Comparison of ENCODE assay signal across 12 mouse cellular contexts in the genomic region with DNA sequence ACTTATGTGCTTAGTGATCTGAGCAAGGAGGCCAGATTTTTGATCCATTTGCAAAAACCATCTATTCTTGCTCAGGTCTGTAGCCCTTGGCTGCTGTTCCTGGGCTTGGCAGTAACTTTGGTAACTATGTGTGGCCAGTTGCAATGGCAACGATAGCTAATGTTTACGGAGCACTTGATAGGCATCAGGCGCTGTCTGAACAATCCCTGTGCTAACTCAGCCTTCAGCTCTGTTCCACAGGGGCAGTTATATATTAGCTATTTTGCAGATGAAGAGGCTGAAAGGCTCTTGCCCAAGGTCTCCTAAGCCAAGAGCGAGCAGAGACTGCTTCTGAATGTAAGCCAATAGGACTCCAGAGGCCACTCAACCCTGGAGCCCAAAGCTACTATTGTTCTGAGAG. TPM values are rescaled to one million over a fixed set of nuclear protein-coding genes. Genes with fewer than 3 reads are reported as not detected.
A peak's percentile ranks its signal among the peaks of the same experiment; 100 is the strongest.
DNase-seq lines count a peak whose midpoint lies in the region; ATAC-seq and TF ChIP-seq lines count a peak whose summit lies in the region.
"Had no signal": no experiment of that assay in that cellular context is flagged by ENCODE, and none has a peak within 500 bp of the region (broad histone marks: within the 10 kb centered on the region; RNA-seq: fewer than 3 reads in every experiment).

No protein-coding gene starts in this region.

- no peaks in the 10 kb centered on the region for H3K4me1 ChIP-seq in limb, embryonic 14.5 days (ENCODE audit: control insufficient read depth, insufficient read depth, low read length)
- H3K4me1 ChIP-seq in limb, embryonic 10.5 days = no peaks in the 10 kb centered on the region
- H3K4me1 ChIP-seq: limb, embryonic 15.5 days; neural tube, embryonic 12.5 days had no signal

- DNase-seq in gastrocnemius, postnatal 14 days = peak; percentile 32
- DNase-seq in gastrocnemius, adult 18-20 months (ENCODE audit: low spot score) = no peak
- peak; percentile 13 for DNase-seq in limb, embryonic 14.5 days (ENCODE audit: low spot score)
- no peak for DNase-seq in limb, embryonic 10.5 days (ENCODE audit: low spot score)
- peak; percentile 79 for DNase-seq in kidney, adult 9 months
- peak; percentile 47 for DNase-seq in lung, postnatal 10 days
- DNase-seq in right cerebral cortex, postnatal 36 days (ENCODE audit: low spot score in 2 of 2) = no peak
- DNase-seq: cerebellum, postnatal 36 days had no signal

- ATAC-seq in limb, embryonic 14.5 days (ENCODE audit: low FRiP score, low read depth) = no peak
- ATAC-seq in megakaryocyte-erythroid progenitor cell, adult 5-6 weeks (replicated peaks; ENCODE audit: low FRiP score, low TSS enrichment, poor library complexity, severe bottlenecking) = no peak

- 72% methylated on average over 4 of the region's 4 CpGs for WGBS in limb, embryonic 14.5 days
- WGBS in limb, embryonic 10.5 days = 93% methylated on average over 4 of the region's 4 CpGs

- TF ChIP-seq POLR2A in limb, embryonic 14.5 days (IDR thresholded peaks at IDR 0.05; ENCODE audit: borderline replicate concordance, extremely low read depth, insufficient read depth, insufficient read length) = no peak

- H3K4me3 ChIP-seq in limb, embryonic 14.5 days (replicated peaks; ENCODE audit: low read length) = no peak overlapping the region
- no peak overlapping the region for H3K4me3 ChIP-seq in limb, embryonic 10.5 days
- H3K4me3 ChIP-seq: limb, embryonic 15.5 days; neural tube, embryonic 12.5 days had no signal

- H3K27me3 ChIP-seq in limb, embryonic 14.5 days (ENCODE audit: control insufficient read depth, insufficient read depth, low read length) = no peaks in the 10 kb centered on the region
- H3K27me3 ChIP-seq in limb, embryonic 10.5 days (ENCODE audit: low read depth, poor library complexity, severe bottlenecking) = no peaks in the 10 kb centered on the region
- H3K27me3 ChIP-seq: limb, embryonic 15.5 days; neural tube, embryonic 12.5 days had no signal

- no peaks in the 10 kb centered on the region for H3K36me3 ChIP-seq in limb, embryonic 14.5 days (ENCODE audit: control insufficient read depth, insufficient read depth, low read length)
- H3K36me3 ChIP-seq in limb, embryonic 10.5 days = no peaks in the 10 kb centered on the region
- H3K36me3 ChIP-seq: limb, embryonic 15.5 days; neural tube, embryonic 12.5 days had no signal

- H3K9ac ChIP-seq in limb, embryonic 14.5 days (ENCODE audit: low read depth, low read length, severe bottlenecking) = no peak overlapping the region
- H3K9ac ChIP-seq: limb, embryonic 15.5 days; neural tube, embryonic 12.5 days had no signal

- intact Hi-C loops in gastrocnemius, postnatal 14 days (cut with DNase I; ENCODE audit: low total_unique reads) = no loop called here

- H3K9me3 ChIP-seq in limb, embryonic 14.5 days (ENCODE audit: control insufficient read depth, low read length) = no peaks in the 10 kb centered on the region
- no peaks in the 10 kb centered on the region for H3K9me3 ChIP-seq in limb, embryonic 10.5 days (replicated peaks)
- H3K9me3 ChIP-seq: limb, embryonic 15.5 days; neural tube, embryonic 12.5 days had no signal

- H3K27ac ChIP-seq in limb, embryonic 14.5 days (replicated peaks; ENCODE audit: low read depth, low read length) = no peak overlapping the region
- no peak overlapping the region for H3K27ac ChIP-seq in limb, embryonic 10.5 days
- H3K27ac ChIP-seq: limb, embryonic 15.5 days; neural tube, embryonic 12.5 days had no signal

- no peak overlapping the region for H3K4me2 ChIP-seq in limb, embryonic 14.5 days (replicated peaks; ENCODE audit: low read depth, low read length, severe bottlenecking)
- H3K4me2 ChIP-seq: limb, embryonic 15.5 days; midbrain, embryonic 11.5 days; neural tube, embryonic 12.5 days had no signal

RNA-seq across cellular contexts. Expression of a gene that starts 55.1 kb away (rescaled TPM):
- 100 to 1,000 TPM; 254 to 324 TPM for total RNA-seq in gastrocnemius, postnatal 14 days (2021)
- total RNA-seq in gastrocnemius, adult 18-20 months (2021) = 100 to 1,000 TPM; 189 to 235 TPM
- polyA plus RNA-seq in limb, embryonic 14.5 days (2012; rRNA removed) = 332 and 333 TPM in 2 replicates
- 114 and 118 TPM in 2 replicates for polyA plus RNA-seq in limb, embryonic 14.5 days (2014; fragmentation: Nextera tagmentation; extraction: Ambion mirVana)
- polyA plus RNA-seq in limb, embryonic 10.5 days (2016; fragmentation: Nextera tagmentation; extraction: Ambion mirVana) = 44.4 and 55.4 TPM in 2 replicates
- not detected in 2 replicates for total RNA-seq in megakaryocyte-erythroid progenitor cell, adult 5-6 weeks (2014; fragmentation: Nextera tagmentation)
- total RNA-seq in megakaryocyte-erythroid progenitor cell, adult 5-6 weeks (2017) = 0.53 TPM in 1 of 2 replicates, not detected in the other

Comparison
In these comparisons a context has a peak if more than half of its experiments do, and no peak if none do; other contexts are left out.
1. DNase-seq: peak in gastrocnemius, postnatal 14 days (single experiment), limb, embryonic 14.5 days (single experiment), kidney, adult 9 months (single experiment) and lung, postnatal 10 days (single experiment); none in gastrocnemius, adult 18-20 months (single experiment), limb, embryonic 10.5 days (single experiment) and right cerebral cortex, postnatal 36 days (0 of 2).
2. RNA of a gene that starts 55.1 kb away (total RNA-seq): 254 to 324 TPM in gastrocnemius, postnatal 14 days and 189 to 235 TPM in gastrocnemius, adult 18-20 months; 0.53 TPM in megakaryocyte-erythroid progenitor cell, adult 5-6 weeks; every median in the first group is over 100 times any median in the second.